Mouse (Mus musculus) midbrain, postnatal 0 days (tissue): Measurements from ENCODE around the gene Ccm2. TPM values are rescaled to one million over a fixed set of nuclear protein-coding genes. Genes with fewer than 3 reads are reported as not detected.

ENCODE experiments used
- ATAC-seq: fragments of 200-750 bp; cut with Nextera tagmentation; 2 replicates; pipeline ENCODE4 v1.8.0; 2017; ENCODE audit warnings: moderate number of reproducible peaks, mild to moderate bottlenecking, moderate TSS enrichment, moderate library complexity; ENCODE audit not compliant: low FRiP score
- DNase-seq: peaks from one replicate; pipeline ENCODE4 v3.0.0-alpha.2; 2015; ENCODE audit warnings: low spot score
- H3K27ac ChIP-seq: fragments of 300-500 bp; sonication (generic); 2 replicates; pipeline ENCODE4 v1.5.1; 2014; ENCODE audit warnings: low read depth, mild to moderate bottlenecking, low read length, mixed read lengths
- H3K27me3 ChIP-seq: fragments of 300-500 bp; sonication (generic); 2 replicates; pipeline ENCODE4 v1.6.1; 2014; ENCODE audit warnings: low read length, control low read depth, mixed read lengths; ENCODE audit not compliant: insufficient read depth
- H3K36me3 ChIP-seq: fragments of 300-500 bp; sonication (generic); 2 replicates; pipeline ENCODE4 v1.6.1; 2014; ENCODE audit warnings: low read length, control low read depth, mixed read lengths; ENCODE audit not compliant: insufficient read depth
- H3K4me1 ChIP-seq: fragments of 300-500 bp; sonication (generic); 2 replicates; pipeline ENCODE4 v1.6.1; 2014; ENCODE audit warnings: mild to moderate bottlenecking, control low read depth, antibody characterized with exemption, low read length, mixed read lengths; ENCODE audit not compliant: insufficient read depth
- H3K4me2 ChIP-seq: fragments of 300-500 bp; sonication (generic); 2 replicates; pipeline ENCODE4 v1.6.1; 2014; ENCODE audit warnings: low read depth, mild to moderate bottlenecking, low read length, mixed read lengths; ENCODE audit not compliant: poor library complexity, severe bottlenecking
- H3K4me3 ChIP-seq: fragments of 300-500 bp; sonication (generic); 2 replicates; pipeline ENCODE4 v1.5.1; 2014; ENCODE audit warnings: low read depth, mild to moderate bottlenecking, low read length, moderate library complexity
- H3K9ac ChIP-seq: fragments of 300-500 bp; sonication (generic); replicated peaks from 2 replicates; pipeline ENCODE4 v1.6.1; 2014; ENCODE audit warnings: mild to moderate bottlenecking, low read length, moderate library complexity, mixed read lengths; ENCODE audit not compliant: poor library complexity, severe bottlenecking
- H3K9me3 ChIP-seq: fragments of 300-500 bp; sonication (generic); 2 replicates; pipeline ENCODE4 v1.6.1; 2016; ENCODE audit warnings: low read length, control low read depth
- CTCF ChIP-seq: IDR thresholded peaks from 2 replicates; pipeline ENCODE4 v1.5.1; 2016; ENCODE audit warnings: antibody characterized with exemption, mild to moderate bottlenecking
- WGBS: fragments of 180-500 bp; shearing (Covaris S2); extraction: QIAGEN DNeasy Blood & Tissue Kit; methylation state at CpG from one replicate; pipeline ENCODE4 v1.1.7; 2014; 5-methylcytosine and 5-hydroxymethylcytosine counted together
- polyA plus RNA-seq: library from polyadenylated mRNA; unstranded; fragments of >200 nt; fragmentation: Nextera tagmentation; extraction: Ambion mirVana; gene quantifications from 2 replicates; pipeline ENCODE4 v1.2.1, GENCODE M21; 2015
- total RNA-seq: library from RNA; depleted of rRNA; stranded (reverse); fragments of >200 nt; gene quantifications from 2 replicates; pipeline ENCODE4 v1.2.3, GENCODE M21; 2014

Ccm2 gene
- total and polyA plus RNA-seq, 2 experiments from 2014 or later = 64.3 to 71.3 TPM

GRCm38 (mm10) chr11:6545186-6545856 lies 1.4 kb upstream of the Ccm2 start:
- H3K27me3 ChIP-seq = no peaks in the 10 kb centered on the region
- DNase-seq = no peak
- H3K36me3 ChIP-seq = no peaks in the 10 kb centered on the region
- no peak overlapping the region for H3K27ac ChIP-seq
- no peak overlapping the region; the same call in 1 of the 2 replicates for H3K4me2 ChIP-seq
- no peaks in the 10 kb centered on the region for H3K9me3 ChIP-seq
- WGBS = 95% methylated on average over 4 of the region's 4 CpGs
- no peak overlapping the region for H3K9ac ChIP-seq
- no peak overlapping the region for H3K4me3 ChIP-seq
- no peak for TF ChIP-seq CTCF
- 0 out of 2 replicates have a peak, but pooled peaks cover 6% of the 10 kb centered on the region for H3K4me1 ChIP-seq
- ATAC-seq = no peak

- H3K27ac ChIP-seq = peak overlapping the region; percentile 91
- H3K36me3 ChIP-seq = no peaks in the 10 kb centered on the region
- no peak for TF ChIP-seq CTCF
- WGBS = 17% methylated on average over 3 of the region's 3 CpGs
- 0 out of 2 replicates have a peak, but pooled peaks cover 6% of the 10 kb centered on the region for H3K4me1 ChIP-seq
- H3K4me3 ChIP-seq = peak overlapping the region; percentile 65
- H3K4me2 ChIP-seq = peak overlapping the region; percentile 63
- DNase-seq (no peak), ATAC-seq (peak; percentile 20)
- H3K9ac ChIP-seq = peak overlapping the region; percentile 86
- no peaks in the 10 kb centered on the region for H3K9me3 ChIP-seq
- no peaks in the 10 kb centered on the region for H3K27me3 ChIP-seq
Observed at GRCm38 (mm10) chr11:6545857-6546192, 862 bp upstream of the Ccm2 start.

- Histone ChIP-seq H3K4me1 (0 out of 2 replicates have a peak, but pooled peaks cover 6% of the 10 kb centered on the region), H3K4me3 (peak overlapping the region; percentile 65), H3K27ac (peak overlapping the region; percentile 91), H3K36me3 (no peaks in the 10 kb centered on the region), H3K27me3 (no peaks in the 10 kb centered on the region), H3K9me3 (no peaks in the 10 kb centered on the region), H3K9ac (peak overlapping the region; percentile 86), H3K4me2 (peak overlapping the region; percentile 63)
- WGBS = under 1% methylated on average over 27 of the region's 41 CpGs
- DNase-seq = peak; percentile 47
- peak; percentile 68 for ATAC-seq
- no peak for TF ChIP-seq CTCF
Observed at GRCm38 (mm10) chr11:6547037-6547680, 472 bp downstream of the Ccm2 start.

- Histone ChIP-seq H3K4me2 (peak overlapping the region; percentile 63), H3K4me1 (0 out of 2 replicates have a peak, but pooled peaks cover 6% of the 10 kb centered on the region), H3K27me3 (no peaks in the 10 kb centered on the region), H3K36me3 (no peaks in the 10 kb centered on the region), H3K9me3 (no peaks in the 10 kb centered on the region), H3K4me3 (peak overlapping the region; percentile 65), H3K27ac (peak overlapping the region; percentile 91; the same call in 1 of the 2 replicates), H3K9ac (peak overlapping the region; percentile 86)
- TF ChIP-seq CTCF = no peak
- 32% methylated on average over 6 of the region's 6 CpGs for WGBS
- peak; percentile 4 for DNase-seq
- ATAC-seq = no peak
Observed at GRCm38 (mm10) chr11:6547696-6548325, 1.1 kb downstream of the Ccm2 start.

- DNase-seq = no peak
- no peak overlapping the region for H3K27ac ChIP-seq
- H3K36me3 ChIP-seq = no peaks in the 10 kb centered on the region
- 0 out of 2 replicates have a peak, but pooled peaks cover 6% of the 10 kb centered on the region for H3K4me1 ChIP-seq
- no peak overlapping the region for H3K4me3 ChIP-seq
- 96% methylated on average over 2 of the region's 2 CpGs for WGBS
- TF ChIP-seq CTCF = no peak
- H3K4me2 ChIP-seq = no peak overlapping the region
- H3K27me3 ChIP-seq = no peaks in the 10 kb centered on the region
- no peak for ATAC-seq
- no peak overlapping the region for H3K9ac ChIP-seq
- H3K9me3 ChIP-seq = no peaks in the 10 kb centered on the region
Observed at GRCm38 (mm10) chr11:6549770-6550169, 3.1 kb downstream of the Ccm2 start.

- 0 out of 2 replicates have a peak, but pooled peaks cover 6% of the 10 kb centered on the region for H3K4me1 ChIP-seq
- DNase-seq (no peak), ATAC-seq (no peak)
- WGBS = 92% methylated on average over 3 of the region's 3 CpGs
- H3K27me3 ChIP-seq = no peaks in the 10 kb centered on the region
- no peak for TF ChIP-seq CTCF
- H3K27ac ChIP-seq = no peak overlapping the region
- H3K4me2 ChIP-seq = no peak overlapping the region
- no peak overlapping the region for H3K9ac ChIP-seq
- no peak overlapping the region for H3K4me3 ChIP-seq
- H3K36me3 ChIP-seq = no peaks in the 10 kb centered on the region
- no peaks in the 10 kb centered on the region for H3K9me3 ChIP-seq
Observed at GRCm38 (mm10) chr11:6550201-6550600, 3.5 kb downstream of the Ccm2 start.
